17 mouse cellular contexts compared by ENCODE assay signal in the genomic region with DNA sequence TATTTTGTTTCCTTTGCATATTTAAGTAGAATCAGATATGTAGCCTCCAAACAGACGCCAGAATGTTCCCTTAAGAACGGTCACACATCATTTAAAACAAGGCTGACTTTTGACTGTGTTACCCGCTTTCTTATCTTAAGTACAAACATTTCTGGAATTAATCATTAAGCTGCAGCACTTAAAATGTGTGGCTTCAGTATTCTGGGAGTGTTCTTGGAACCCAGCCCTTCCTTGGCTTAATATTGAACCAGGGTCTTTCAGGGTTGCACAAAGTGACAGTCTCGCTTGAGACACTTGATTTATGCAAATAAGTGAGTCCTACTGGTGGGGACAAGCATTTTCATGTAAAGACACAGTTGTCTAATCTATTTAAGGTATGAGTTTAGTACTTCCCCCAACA. TPM values are rescaled to one million over a fixed set of nuclear protein-coding genes. Genes with fewer than 3 reads are reported as not detected.
DNase-seq lines count a peak whose midpoint lies in the region; ATAC-seq and TF ChIP-seq lines count a peak whose summit lies in the region.
"Had no signal": no experiment of that assay in that cellular context is flagged by ENCODE, and none has a peak within 500 bp of the region (broad histone marks: within the 10 kb centered on the region; RNA-seq: fewer than 3 reads in every experiment).

No protein-coding gene starts in this region.

- no peak overlapping the region for H3K4me2 ChIP-seq in kidney, embryonic 14.5 days (replicated peaks; ENCODE audit: low read depth, low read length)
- no peak overlapping the region for H3K4me2 ChIP-seq in lung, embryonic 16.5 days (ENCODE audit: low read depth, low read length)
- no peak overlapping the region for H3K4me2 ChIP-seq in stomach, embryonic 15.5 days
- no peak overlapping the region for H3K4me2 ChIP-seq in neural tube, embryonic 15.5 days
- H3K4me2 ChIP-seq: hindbrain, embryonic 12.5 days; midbrain, embryonic 13.5 days had no signal

- peak overlapping the region; percentile 70; the same call in 1 of the 2 replicates for H3K27ac ChIP-seq in kidney, embryonic 14.5 days (ENCODE audit: low read depth, low read length)
- no peak overlapping the region for H3K27ac ChIP-seq in lung, embryonic 16.5 days (ENCODE audit: low read length)
- H3K27ac ChIP-seq in stomach, embryonic 15.5 days: peak overlapping the region; percentile 78; the same call in 1 of the 2 replicates
- H3K27ac ChIP-seq in neural tube, embryonic 15.5 days (replicated peaks): no peak overlapping the region
- H3K27ac ChIP-seq in gastrocnemius, adult 2 months: no peak overlapping the region
- H3K27ac ChIP-seq: hindbrain, embryonic 12.5 days; midbrain, embryonic 13.5 days had no signal

- WGBS in kidney, embryonic 14.5 days: 40% methylated on average over 4 of the region's 4 CpGs
- WGBS in lung, embryonic 16.5 days: 14% methylated on average over 4 of the region's 4 CpGs
- 45% methylated on average over 4 of the region's 4 CpGs for WGBS in stomach, embryonic 15.5 days
- WGBS in neural tube, embryonic 15.5 days: 54% methylated on average over 4 of the region's 4 CpGs

- no peak overlapping the region for H3K9ac ChIP-seq in kidney, embryonic 14.5 days (ENCODE audit: low read depth, low read length)
- H3K9ac ChIP-seq in lung, embryonic 16.5 days (ENCODE audit: low read length): no peak overlapping the region
- no peak overlapping the region for H3K9ac ChIP-seq in stomach, embryonic 15.5 days
- no peak overlapping the region for H3K9ac ChIP-seq in neural tube, embryonic 15.5 days (replicated peaks)
- H3K9ac ChIP-seq: hindbrain, embryonic 12.5 days; midbrain, embryonic 13.5 days had no signal

- intact Hi-C loops in gastrocnemius, adult 2 months (cut with DNase I): no loop called here

- peaks cover 7% of the 10 kb centered on the region; the same call in 1 of the 2 replicates for H3K4me1 ChIP-seq in kidney, embryonic 14.5 days (ENCODE audit: control insufficient read depth, insufficient read depth, low read length)
- peaks cover 8% of the 10 kb centered on the region for H3K4me1 ChIP-seq in lung, embryonic 16.5 days (replicated peaks; ENCODE audit: control insufficient read depth, insufficient read depth, low read length)
- no peaks in the 10 kb centered on the region for H3K4me1 ChIP-seq in stomach, embryonic 15.5 days
- no peaks in the 10 kb centered on the region for H3K4me1 ChIP-seq in neural tube, embryonic 15.5 days
- H3K4me1 ChIP-seq: hindbrain, embryonic 12.5 days; midbrain, embryonic 13.5 days had no signal

- H3K4me3 ChIP-seq in kidney, embryonic 14.5 days (ENCODE audit: low read length): no peak overlapping the region
- H3K4me3 ChIP-seq in lung, embryonic 16.5 days (ENCODE audit: low read length): no peak overlapping the region
- no peak overlapping the region for H3K4me3 ChIP-seq in stomach, embryonic 15.5 days (replicated peaks)
- H3K4me3 ChIP-seq in neural tube, embryonic 15.5 days (replicated peaks): no peak overlapping the region
- H3K4me3 ChIP-seq in gastrocnemius, adult 2 months: no peak overlapping the region
- H3K4me3 ChIP-seq: hindbrain, embryonic 12.5 days; midbrain, embryonic 13.5 days; myocyte had no signal

- TF ChIP-seq CTCF in gastrocnemius, adult 2 months (IDR thresholded peaks at IDR 0.05): no peak

- H3K36me3 ChIP-seq in kidney, embryonic 14.5 days (ENCODE audit: control insufficient read depth, insufficient read depth, low read length): peaks cover 40% of the 10 kb centered on the region
- H3K36me3 ChIP-seq in lung, embryonic 16.5 days (ENCODE audit: control insufficient read depth, insufficient read depth, low read length): peaks cover 7% of the 10 kb centered on the region
- H3K36me3 ChIP-seq in stomach, embryonic 15.5 days: peaks cover 2% of the 10 kb centered on the region; the same call in 1 of the 2 replicates
- peaks cover 44% of the 10 kb centered on the region for H3K36me3 ChIP-seq in neural tube, embryonic 15.5 days

- H3K27me3 ChIP-seq in kidney, embryonic 14.5 days (ENCODE audit: control insufficient read depth, insufficient read depth, low read length): no peaks in the 10 kb centered on the region
- H3K27me3 ChIP-seq in lung, embryonic 16.5 days (ENCODE audit: control insufficient read depth, insufficient read depth, low read depth, low read length): no peaks in the 10 kb centered on the region
- H3K27me3 ChIP-seq in stomach, embryonic 15.5 days (replicated peaks): no peaks in the 10 kb centered on the region
- no peaks in the 10 kb centered on the region for H3K27me3 ChIP-seq in neural tube, embryonic 15.5 days (replicated peaks)
- H3K27me3 ChIP-seq: CH12.LX; hindbrain, embryonic 12.5 days; midbrain, embryonic 13.5 days had no signal

- peak; percentile 71; the same call in 1 of the 2 replicates for ATAC-seq in kidney, embryonic 14.5 days (ENCODE audit: low FRiP score, low TSS enrichment)
- peak; percentile 74 for ATAC-seq in lung, embryonic 16.5 days (ENCODE audit: low read depth)
- ATAC-seq in stomach, embryonic 15.5 days (ENCODE audit: insufficient read depth, low FRiP score, low read depth): peak; percentile 47; the same call in 1 of the 2 replicates
- no peak for ATAC-seq in neural tube, embryonic 15.5 days (ENCODE audit: low FRiP score)
- ATAC-seq: forebrain, embryonic 14.5 days had no signal

- DNase-seq in kidney, adult 11 months: peak; percentile 85
- DNase-seq in kidney, postnatal 4 days: no peak
- DNase-seq in gastrocnemius, adult 2 months: no peak
- no peak for DNase-seq in spleen, postnatal 10 days (ENCODE audit: low spot score in 2 of 2)
- DNase-seq: adrenal gland, postnatal 36 days; cerebellum, adult 9-11 months; embryo, embryonic 11 days; thymus, postnatal 25 days had no signal

- H3K9me3 ChIP-seq in kidney, embryonic 14.5 days (ENCODE audit: control insufficient read depth, low read length): no peaks in the 10 kb centered on the region
- no peaks in the 10 kb centered on the region for H3K9me3 ChIP-seq in lung, embryonic 16.5 days (ENCODE audit: control insufficient read depth, low read length)
- no peaks in the 10 kb centered on the region for H3K9me3 ChIP-seq in stomach, embryonic 15.5 days
- H3K9me3 ChIP-seq in neural tube, embryonic 15.5 days (replicated peaks): no peaks in the 10 kb centered on the region
- H3K9me3 ChIP-seq: hindbrain, embryonic 12.5 days; midbrain, embryonic 13.5 days had no signal

RNA-seq across cellular contexts. Expression of a gene that starts 27.9 kb away (rescaled TPM):
- polyA plus RNA-seq in kidney, embryonic 14.5 days (2014; fragmentation: Nextera tagmentation; extraction: Ambion mirVana): 21.1 and 30.0 TPM in 2 replicates
- polyA plus RNA-seq in lung, embryonic 16.5 days (2015; fragmentation: Nextera tagmentation; extraction: Ambion mirVana): 15.8 and 16.4 TPM in 2 replicates
- polyA plus RNA-seq in stomach, embryonic 15.5 days (2015; fragmentation: Nextera tagmentation; extraction: Ambion mirVana): 15.8 and 17.3 TPM in 2 replicates
- 15.2 and 17.2 TPM in 2 replicates for polyA plus RNA-seq in neural tube, embryonic 15.5 days (2015; fragmentation: Nextera tagmentation; extraction: Ambion mirVana)
- 10 to 100 TPM in 1 of 2 experiments, 1 to 10 TPM in 1; 8.9 to 11.2 TPM for total RNA-seq in gastrocnemius, adult 2 months (2021)

Comparison
In these comparisons a context has a peak if more than half of its experiments do, and no peak if none do; other contexts are left out.
1. H3K27ac ChIP-seq: peak in kidney, embryonic 14.5 days (single experiment) and stomach, embryonic 15.5 days (single experiment); none in lung, embryonic 16.5 days (single experiment), neural tube, embryonic 15.5 days (single experiment) and gastrocnemius, adult 2 months (single experiment).